Mouse (Mus musculus): ENCODE results near the gene Phpt1. TPM values are rescaled to one million over a fixed set of nuclear protein-coding genes. Genes with fewer than 3 reads are reported as not detected.
A peak's percentile ranks its signal among the peaks of the same experiment; 100 is the strongest.
"Not testable (repeated sequence)": the region's sequence is repeated elsewhere in the genome, so short reads cannot be mapped to it uniquely, and the experiment has no call there.

Gene Phpt1
- polyA plus RNA-seq, 1 experiment from 2014 or later, result 36.3 TPM

DNA sequence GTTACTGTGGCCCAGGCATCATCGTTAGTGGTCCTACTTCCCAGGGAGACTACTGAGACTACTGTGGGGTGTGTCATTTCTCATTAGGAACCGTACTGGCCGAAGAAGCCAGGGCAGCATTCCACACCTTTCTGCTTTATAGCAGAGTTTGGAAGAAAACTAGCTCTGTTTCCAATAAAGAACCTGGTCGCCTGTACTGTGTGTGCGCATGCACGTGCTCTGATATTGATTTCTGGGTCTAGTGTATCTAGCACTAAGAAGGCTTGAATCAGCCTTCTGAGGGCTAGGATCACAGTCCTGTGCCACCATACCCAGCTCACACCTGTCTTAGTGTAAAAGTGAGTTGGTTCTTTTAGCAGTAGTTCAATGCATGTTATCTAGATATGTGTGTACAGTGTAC lies 16.2 kb downstream of the Phpt1 start:
- peak overlapping the region; percentile 14; the same call in 1 of the 2 replicates for H3K27ac ChIP-seq (replicated peaks)

DNA sequence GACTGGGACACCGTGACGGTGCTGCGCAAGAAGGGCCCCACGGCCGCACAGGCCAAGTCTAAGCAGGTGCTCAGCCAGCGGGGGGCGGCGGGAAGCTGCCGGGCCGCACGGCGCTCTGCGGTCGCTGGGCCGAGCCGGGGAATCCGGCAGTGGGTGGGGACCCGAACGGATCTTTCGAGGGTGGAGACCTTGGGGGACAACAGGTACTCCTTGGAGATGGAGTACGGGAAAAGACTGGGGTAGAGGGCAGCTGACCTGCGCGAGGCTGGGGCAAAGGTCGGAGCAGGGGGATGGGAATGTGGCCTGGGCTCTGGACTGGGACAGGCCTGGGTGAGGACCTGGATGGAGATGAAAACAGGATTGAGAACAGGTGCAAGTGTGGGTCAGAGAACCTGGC lies 17.1 kb downstream of the Phpt1 start:
- ATAC-seq (ENCODE audit: insufficient read depth), result peak; percentile 60
- Histone ChIP-seq H3K36me3 (replicated peaks) (peaks cover 34% of the 10 kb centered on the region), H3K9ac (peak overlapping the region; percentile 91), H3K4me1 (replicated peaks) (peaks cover 35% of the 10 kb centered on the region), H3K27ac (replicated peaks) (peak overlapping the region; percentile 82), H3K4me3 (replicated peaks) (peak overlapping the region; percentile 85), H3K9me3 (replicated peaks) (no peaks in the 10 kb centered on the region), H3K4me2 (peak overlapping the region; percentile 94), H3K27me3 (no peaks in the 10 kb centered on the region)
- WGBS (ENCODE audit: insufficient replicate concordance), result under 1% methylated on average over 24 of the region's 24 CpGs

More for the DNA sequence above, 16.2 kb downstream of the Phpt1 start:
- Histone ChIP-seq H3K4me1 (replicated peaks) (peaks cover 35% of the 10 kb centered on the region), H3K9ac (peak overlapping the region; percentile 91), H3K9me3 (replicated peaks) (no peaks in the 10 kb centered on the region), H3K27me3 (no peaks in the 10 kb centered on the region), H3K36me3 (replicated peaks) (peaks cover 42% of the 10 kb centered on the region), H3K4me2 (peak overlapping the region; percentile 94), H3K4me3 (replicated peaks) (peak overlapping the region; percentile 85)
- ATAC-seq (ENCODE audit: insufficient read depth), result no peak
- 67% methylated on average over 6 of the region's 6 CpGs for WGBS (ENCODE audit: insufficient replicate concordance)

DNA sequence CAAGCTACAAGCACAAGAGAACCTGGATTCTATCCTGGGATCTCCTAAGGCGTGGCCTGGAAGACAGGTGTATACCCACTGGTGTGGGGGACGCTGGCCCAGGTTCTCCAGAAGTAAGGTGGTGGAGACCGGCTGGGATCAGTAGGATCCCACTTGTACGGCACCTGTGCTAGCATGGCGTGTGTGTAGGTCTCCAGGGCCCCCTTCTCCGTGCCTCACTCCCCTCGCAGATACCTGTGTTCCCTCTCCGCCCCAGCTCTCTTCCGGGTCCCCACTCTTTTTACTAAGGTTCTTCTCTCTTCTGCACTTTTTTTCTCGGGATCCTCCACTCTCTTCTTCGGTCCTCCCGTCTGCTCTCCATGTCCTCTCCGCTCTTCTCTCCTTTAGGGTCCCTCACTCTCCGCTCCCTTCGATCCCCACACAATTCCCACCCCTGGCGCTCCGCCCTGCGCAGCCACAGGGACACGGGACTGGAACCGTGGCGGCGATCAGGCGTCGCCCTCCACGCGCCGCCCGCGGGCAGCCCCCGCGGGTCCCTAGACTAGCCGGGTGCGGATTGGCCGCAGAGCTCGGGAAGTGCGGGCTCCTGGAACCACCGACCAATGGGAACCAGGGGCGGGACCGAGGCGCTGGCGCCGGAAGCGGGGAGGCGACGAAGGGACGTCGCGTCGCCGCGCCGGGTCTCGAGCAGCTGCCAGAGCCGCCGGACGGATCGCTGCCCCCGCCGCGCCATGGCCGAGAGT lies 17.6 kb downstream of the Phpt1 start, which contains the start of gene Edf1:
Gene Edf1 (plus strand): TSS at position 627 of the 743 bp plus-strand sequence.
- Histone ChIP-seq H3K9me3 (replicated peaks) (no peaks in the 10 kb centered on the region), H3K27ac (replicated peaks) (peak within 1 kb of the TSS; percentile 82), H3K36me3 (replicated peaks) (peaks cover 28% of the 10 kb centered on the region), H3K4me2 (peak within 1 kb of the TSS; percentile 94), H3K27me3 (no peaks in the 10 kb centered on the region), H3K9ac (peak within 1 kb of the TSS; percentile 91), H3K4me3 (replicated peaks) (peak within 1 kb of the TSS; percentile 85), H3K4me1 (replicated peaks) (peaks cover 31% of the 10 kb centered on the region)
- ATAC-seq (ENCODE audit: insufficient read depth), result peak; percentile 98
- WGBS (ENCODE audit: insufficient replicate concordance), result under 1% methylated on average over 61 of the region's 61 CpGs

DNA sequence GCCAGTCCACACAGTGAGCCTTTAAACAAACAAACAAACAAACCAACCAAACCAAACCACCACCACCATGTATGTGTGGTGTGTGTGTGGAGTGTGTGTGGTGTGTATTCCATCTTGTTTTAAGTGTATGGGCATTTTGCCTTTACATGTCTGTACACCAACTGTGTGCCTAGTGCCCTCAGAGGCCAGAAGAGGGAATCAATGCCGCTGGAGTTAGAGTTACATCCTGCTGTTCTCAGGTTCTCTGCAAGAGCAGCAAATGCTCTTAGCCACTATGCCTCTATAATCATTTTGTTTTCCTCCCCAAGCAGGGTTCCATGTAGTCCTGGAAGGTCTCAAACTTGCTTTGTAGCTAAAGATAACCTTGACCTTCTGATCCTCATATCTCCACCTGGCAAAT lies 18.7 kb downstream of the Phpt1 start:
- no peaks in the 10 kb centered on the region for H3K9me3 ChIP-seq (replicated peaks)
- 51% methylated on average over 1 of the region's 1 CpGs for WGBS (ENCODE audit: insufficient replicate concordance)
- H3K27ac ChIP-seq (replicated peaks), result no peak overlapping the region
- H3K27me3 ChIP-seq, result no peaks in the 10 kb centered on the region
- no peak overlapping the region for H3K4me3 ChIP-seq (replicated peaks)
- H3K4me2 ChIP-seq, result peak overlapping the region; percentile 94; the same call in 1 of the 2 replicates
- H3K4me1 ChIP-seq (replicated peaks), result peaks cover 26% of the 10 kb centered on the region
- peaks cover 18% of the 10 kb centered on the region for H3K36me3 ChIP-seq (replicated peaks)
- no peak for ATAC-seq (ENCODE audit: insufficient read depth)
- H3K9ac ChIP-seq, result no peak overlapping the region

DNA sequence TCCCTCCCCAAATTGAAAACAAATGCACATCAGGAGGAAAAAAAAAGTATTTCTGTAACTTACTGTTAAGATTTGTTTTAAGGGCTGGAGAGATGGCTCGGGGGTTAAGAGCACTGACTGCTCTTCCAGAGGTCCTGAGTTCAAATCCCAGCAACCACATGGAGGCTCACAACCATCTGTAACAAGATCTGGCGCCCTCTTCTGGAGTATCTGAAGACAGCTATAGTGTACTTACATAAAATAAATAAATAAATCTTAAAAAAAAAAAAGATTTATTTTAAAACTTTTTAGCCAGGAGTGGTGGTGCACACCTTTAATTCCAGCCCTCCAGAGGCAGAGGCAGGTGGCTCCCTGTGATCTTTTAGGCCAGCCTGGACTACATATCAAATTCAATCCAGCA lies 19.5 kb downstream of the Phpt1 start:
- H3K4me3 ChIP-seq (replicated peaks), result not testable (repeated sequence)
- 34% methylated on average over 2 of the region's 2 CpGs for WGBS (ENCODE audit: insufficient replicate concordance)

DNA sequence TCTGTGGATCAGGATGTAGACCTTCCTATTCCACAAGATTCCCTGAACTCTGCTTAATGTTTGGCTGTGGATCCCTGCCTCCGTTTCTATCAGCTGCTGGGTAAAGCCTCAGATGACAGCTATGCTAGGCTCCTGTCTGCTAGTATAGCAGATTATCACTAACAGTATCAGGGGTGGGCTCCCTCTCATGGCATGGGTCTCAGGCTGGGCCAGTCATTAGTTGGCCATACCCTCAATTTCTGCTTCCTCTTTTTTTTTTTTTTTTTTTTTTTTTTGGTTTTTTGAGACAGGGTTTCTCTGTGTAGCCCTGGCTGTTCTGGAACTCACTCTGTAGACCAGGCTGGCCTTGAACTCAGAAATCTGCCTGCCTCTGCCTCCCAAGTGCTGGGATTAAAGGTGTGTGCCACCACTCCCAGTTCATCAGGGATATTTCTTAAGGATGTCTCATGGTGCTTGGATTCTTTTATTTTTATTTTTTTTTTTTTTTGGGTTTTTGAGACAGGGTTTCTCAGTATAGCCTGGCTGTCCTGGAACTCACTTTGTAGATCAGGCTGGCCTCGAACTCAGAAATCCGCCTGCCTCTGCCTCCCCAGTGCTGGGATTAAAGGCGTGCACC lies 21.7 kb downstream of the Phpt1 start:
- H3K27ac ChIP-seq (replicated peaks); H3K9me3 ChIP-seq (replicated peaks); H3K36me3 ChIP-seq (replicated peaks); H3K4me3 ChIP-seq (replicated peaks); ATAC-seq (ENCODE audit: insufficient read depth); H3K27me3 ChIP-seq; H3K4me2 ChIP-seq; H3K9ac ChIP-seq: not testable (repeated sequence)
- H3K4me1 ChIP-seq (replicated peaks), result peaks cover 15% of the 10 kb centered on the region
- 57% methylated on average over 4 of the region's 4 CpGs for WGBS (ENCODE audit: insufficient replicate concordance)

More for the DNA sequence above, 19.5 kb downstream of the Phpt1 start:
- peaks cover 26% of the 10 kb centered on the region for H3K4me1 ChIP-seq (replicated peaks)
- ATAC-seq (ENCODE audit: insufficient read depth); H3K36me3 ChIP-seq (replicated peaks); H3K27me3 ChIP-seq; H3K4me2 ChIP-seq; H3K27ac ChIP-seq (replicated peaks); H3K9ac ChIP-seq; H3K9me3 ChIP-seq (replicated peaks): not testable (repeated sequence)

DNA sequence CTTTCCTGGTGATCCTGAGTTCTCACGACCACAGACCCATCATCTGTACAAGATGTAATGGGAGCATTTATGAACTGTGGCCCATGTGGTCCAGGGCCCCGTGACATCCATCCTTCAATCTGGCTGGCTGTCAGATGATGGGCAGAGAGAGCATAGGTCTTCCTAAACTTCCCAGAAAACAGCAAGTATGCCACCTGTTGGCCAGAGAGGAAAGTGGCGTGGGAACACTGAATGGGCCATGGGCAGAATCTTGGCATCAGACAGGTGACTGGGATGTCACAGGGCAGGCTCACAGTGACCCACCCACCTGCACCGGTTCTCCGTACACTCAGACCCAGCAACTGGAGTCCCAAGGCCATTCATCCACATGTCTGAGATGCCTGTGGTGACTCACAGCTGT lies 23.8 kb downstream of the Phpt1 start:
- WGBS (ENCODE audit: insufficient replicate concordance), result 31% methylated on average over 5 of the region's 5 CpGs
- no peaks in the 10 kb centered on the region for H3K9me3 ChIP-seq (replicated peaks)
- no peak overlapping the region for H3K9ac ChIP-seq
- H3K4me1 ChIP-seq (replicated peaks), result peaks cover 8% of the 10 kb centered on the region
- no peak overlapping the region for H3K4me2 ChIP-seq
- ATAC-seq (ENCODE audit: insufficient read depth), result no peak
- no peak overlapping the region for H3K4me3 ChIP-seq (replicated peaks)
- no peaks in the 10 kb centered on the region for H3K36me3 ChIP-seq (replicated peaks)
- H3K27me3 ChIP-seq, result no peaks in the 10 kb centered on the region
- H3K27ac ChIP-seq (replicated peaks), result no peak overlapping the region

DNA sequence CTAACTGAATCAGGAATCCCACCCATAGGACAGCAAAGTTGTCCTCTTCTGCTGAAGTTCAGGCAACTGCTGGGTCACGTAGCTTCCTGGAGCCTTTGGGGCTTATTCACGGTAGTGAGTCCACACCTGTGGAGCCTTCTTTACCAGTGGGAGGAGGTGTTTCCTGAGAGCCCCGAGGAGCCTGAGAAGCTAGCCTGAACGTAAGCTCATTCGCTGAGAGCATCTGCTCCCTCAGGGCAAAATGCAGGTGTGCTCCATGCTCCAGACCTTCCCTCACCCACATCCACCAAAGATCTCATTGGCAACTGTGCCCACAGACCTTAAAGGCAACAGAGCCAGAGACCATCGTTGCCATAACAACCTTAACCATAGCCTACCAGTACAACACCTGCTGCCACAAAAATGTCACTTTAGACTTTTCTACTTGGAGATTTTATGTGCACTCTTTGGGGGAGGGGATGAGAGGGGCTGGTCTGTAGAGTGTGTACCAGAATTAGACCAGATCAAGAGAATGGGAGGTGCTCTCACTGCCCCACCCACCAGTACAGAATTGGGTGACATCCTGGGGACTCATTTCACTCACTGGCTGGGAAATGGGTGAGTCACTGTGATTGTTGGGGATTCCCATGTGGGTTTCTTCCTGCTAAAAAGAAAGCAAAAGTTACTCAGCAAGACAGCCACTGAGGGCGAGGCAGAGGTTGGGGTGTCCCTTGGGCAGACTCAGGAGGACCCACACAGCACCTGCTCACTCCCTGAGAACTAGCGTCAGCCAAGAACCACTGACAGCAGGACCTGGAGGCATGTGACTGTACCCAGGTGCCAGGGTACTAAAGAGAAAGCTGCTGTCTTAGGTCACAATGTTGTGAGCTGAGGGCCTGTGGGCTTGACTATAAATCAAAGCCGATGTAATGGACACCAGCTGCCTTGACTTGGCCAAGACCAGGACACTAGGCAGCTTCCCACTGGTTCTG lies 25.7 kb downstream of the Phpt1 start:
- Histone ChIP-seq H3K27ac (replicated peaks) (no peak overlapping the region), H3K9ac (no peak overlapping the region), H3K9me3 (replicated peaks) (no peaks in the 10 kb centered on the region), H3K4me2 (no peak overlapping the region), H3K27me3 (no peaks in the 10 kb centered on the region), H3K36me3 (replicated peaks) (no peaks in the 10 kb centered on the region), H3K4me3 (replicated peaks) (no peak overlapping the region), H3K4me1 (replicated peaks) (peaks cover 21% of the 10 kb centered on the region)
- ATAC-seq (ENCODE audit: insufficient read depth), result no peak
- WGBS (ENCODE audit: insufficient replicate concordance), result 64% methylated on average over 9 of the region's 9 CpGs

DNA sequence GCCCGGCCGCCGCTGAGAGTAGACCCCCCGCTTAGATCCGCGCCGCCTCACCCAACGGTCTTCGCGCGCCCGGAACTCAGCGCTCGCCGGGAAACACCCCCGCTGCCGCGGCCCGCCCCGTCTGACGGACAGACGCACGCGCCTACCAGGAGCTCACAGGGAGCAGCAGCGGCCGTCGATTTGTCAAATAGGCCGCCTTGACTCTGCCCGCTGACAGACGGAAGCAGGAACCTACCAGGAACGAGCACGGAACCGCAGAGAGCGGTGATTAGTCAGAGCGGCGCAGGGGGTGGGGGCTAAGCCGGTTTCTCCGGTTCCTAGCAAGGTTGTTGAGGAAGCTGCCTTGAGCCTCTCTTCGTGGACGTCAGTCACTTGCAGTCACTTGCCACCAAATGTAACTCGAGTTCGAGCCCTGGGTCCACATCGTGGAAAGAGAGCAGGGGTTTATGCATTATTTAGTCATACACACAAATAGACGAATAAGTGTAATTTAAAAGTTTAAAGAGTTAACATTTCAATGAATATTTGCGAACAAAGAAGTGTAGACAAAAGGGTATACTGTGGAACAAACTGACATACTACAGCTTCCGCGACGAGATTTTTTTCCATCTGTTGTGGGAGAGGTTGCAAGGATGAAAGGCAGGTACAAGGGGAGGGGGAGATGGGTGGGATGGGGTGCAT lies 28.1 kb downstream of the Phpt1 start, which contains the start of gene Traf2:
Gene Traf2 (minus strand): TSS at position 130 of the 681 bp plus-strand sequence.
- peak; percentile 100 for ATAC-seq (ENCODE audit: insufficient read depth)
- Histone ChIP-seq H3K9ac (peak within 1 kb of the TSS; percentile 84), H3K4me1 (replicated peaks) (peaks cover 24% of the 10 kb centered on the region), H3K4me3 (replicated peaks) (peak within 1 kb of the TSS; percentile 88), H3K36me3 (replicated peaks) (no peaks in the 10 kb centered on the region), H3K27ac (replicated peaks) (peak within 1 kb of the TSS; percentile 81), H3K27me3 (no peaks in the 10 kb centered on the region), H3K4me2 (peak within 1 kb of the TSS; percentile 90), H3K9me3 (replicated peaks) (no peaks in the 10 kb centered on the region)
- 4% methylated on average over 48 of the region's 48 CpGs for WGBS (ENCODE audit: insufficient replicate concordance)

DNA sequence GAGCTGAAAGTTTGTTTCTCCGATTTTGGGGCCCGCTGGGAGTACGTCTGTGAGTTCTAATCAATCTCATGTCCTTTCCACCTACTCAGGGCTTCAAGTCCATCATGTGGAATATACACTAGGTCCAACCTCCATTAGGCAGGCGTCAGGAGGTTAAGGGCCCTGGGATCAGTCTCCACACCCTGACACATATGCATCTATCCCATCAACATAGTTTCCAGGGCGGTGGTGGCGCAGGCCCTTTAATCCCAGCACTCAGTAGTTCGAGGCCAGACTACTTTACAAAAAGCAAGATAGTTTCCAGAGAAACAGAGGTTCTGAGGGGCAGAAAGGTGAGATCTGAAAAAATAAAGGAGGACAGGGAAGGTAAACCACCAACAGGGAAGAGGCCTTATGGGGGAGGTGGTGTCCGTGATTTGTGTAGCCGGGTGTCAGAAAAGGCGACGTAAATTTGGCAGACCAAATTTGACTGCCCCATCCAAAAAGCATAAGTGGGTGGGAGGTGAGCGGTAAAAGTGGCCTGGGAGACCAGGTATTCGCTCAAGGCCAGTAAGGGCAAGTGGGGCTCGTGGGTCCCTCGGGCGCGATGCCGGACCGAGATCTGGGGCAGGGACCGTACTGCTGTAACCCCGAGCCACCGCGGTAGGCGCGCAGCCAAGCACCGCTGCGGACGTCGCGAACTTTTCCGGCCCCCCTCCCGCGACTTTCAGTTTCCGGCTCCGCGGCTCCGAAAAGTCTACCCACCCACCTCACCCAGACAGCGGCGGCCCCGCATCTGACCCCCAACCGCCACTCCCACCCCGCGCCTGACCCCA lies 28.8 kb downstream of the Phpt1 start:
- Histone ChIP-seq H3K4me3 (replicated peaks) (peak overlapping the region; percentile 88), H3K4me2 (peak overlapping the region; percentile 90), H3K4me1 (replicated peaks) (peaks cover 24% of the 10 kb centered on the region), H3K36me3 (replicated peaks) (no peaks in the 10 kb centered on the region), H3K27ac (replicated peaks) (peak overlapping the region; percentile 81), H3K9ac (peak overlapping the region; percentile 84), H3K27me3 (no peaks in the 10 kb centered on the region), H3K9me3 (replicated peaks) (no peaks in the 10 kb centered on the region)
- peak; percentile 75 for ATAC-seq (ENCODE audit: insufficient read depth)
- 4% methylated on average over 43 of the region's 43 CpGs for WGBS (ENCODE audit: insufficient replicate concordance)
